Mouse (Mus musculus) lung, postnatal 0 days (tissue): ENCODE results near the gene St6galnac1. TPM values are rescaled to one million over a fixed set of nuclear protein-coding genes. Genes with fewer than 3 reads are reported as not detected.

ENCODE experiments used
- ATAC-seq: fragments of 200-750 bp; cut with Nextera tagmentation; 2 replicates; pipeline ENCODE4 v1.8.0; 2017; ENCODE audit warnings: moderate library complexity
- DNase-seq: peaks from one replicate; pipeline ENCODE4 v3.0.0-alpha.2; 2016; ENCODE audit warnings: low spot score
- H3K27ac ChIP-seq: fragments of 300-500 bp; sonication (generic); 2 replicates; pipeline ENCODE4 v1.5.1; 2014; ENCODE audit warnings: antibody characterized with exemption, mild to moderate bottlenecking, low read length, mixed read lengths
- H3K27me3 ChIP-seq: fragments of 300-500 bp; sonication (generic); replicated peaks from 2 replicates; pipeline ENCODE4 v1.6.1; 2014; ENCODE audit warnings: low read length, mixed read lengths; ENCODE audit not compliant: insufficient read depth
- H3K36me3 ChIP-seq: fragments of 300-500 bp; sonication (generic); 2 replicates; pipeline ENCODE4 v1.6.1; 2014; ENCODE audit warnings: low read length, mixed read lengths; ENCODE audit not compliant: insufficient read depth
- H3K4me1 ChIP-seq: fragments of 300-500 bp; sonication (generic); 2 replicates; pipeline ENCODE4 v1.6.1; 2014; ENCODE audit warnings: antibody characterized with exemption, low read depth, low read length, mixed read lengths; ENCODE audit not compliant: insufficient read depth
- H3K4me2 ChIP-seq: fragments of 300-500 bp; sonication (generic); replicated peaks from 2 replicates; pipeline ENCODE4 v1.6.1; 2014; ENCODE audit warnings: low read depth, mild to moderate bottlenecking, low read length, moderate library complexity, mixed read lengths
- H3K4me3 ChIP-seq: fragments of 300-500 bp; sonication (generic); 2 replicates; pipeline ENCODE4 v1.5.1; 2014; ENCODE audit warnings: low read depth, low read length
- H3K9ac ChIP-seq: fragments of 300-500 bp; sonication (generic); replicated peaks from 2 replicates; pipeline ENCODE4 v1.6.1; 2014; ENCODE audit warnings: low read depth, mild to moderate bottlenecking
- H3K9me3 ChIP-seq: fragments of 300-500 bp; sonication (generic); 2 replicates; pipeline ENCODE4 v1.6.1; 2016; ENCODE audit warnings: low read length, mixed read lengths
- CTCF ChIP-seq: IDR thresholded peaks from 2 replicates; pipeline ENCODE4 v1.5.1; 2016; ENCODE audit warnings: antibody characterized with exemption, mild to moderate bottlenecking
- EP300 ChIP-seq: IDR thresholded peaks from 2 replicates; pipeline ENCODE4 v1.6.1; 2016; ENCODE audit warnings: antibody characterized with exemption, mild to moderate bottlenecking, control low read depth
- WGBS: fragments of 180-500 bp; shearing (Covaris S2); extraction: QIAGEN DNeasy Blood & Tissue Kit; methylation state at CpG from one replicate; pipeline ENCODE4 v1.1.7; 2014; 5-methylcytosine and 5-hydroxymethylcytosine counted together
- polyA plus RNA-seq: library from polyadenylated mRNA; unstranded; fragments of >200 nt; fragmentation: Nextera tagmentation; extraction: Ambion mirVana; gene quantifications from 2 replicates; pipeline ENCODE4 v1.2.1, GENCODE M21; 2015

Gene St6galnac1
- polyA plus RNA-seq, 1 experiment from 2014 or later, result not detected

DNA sequence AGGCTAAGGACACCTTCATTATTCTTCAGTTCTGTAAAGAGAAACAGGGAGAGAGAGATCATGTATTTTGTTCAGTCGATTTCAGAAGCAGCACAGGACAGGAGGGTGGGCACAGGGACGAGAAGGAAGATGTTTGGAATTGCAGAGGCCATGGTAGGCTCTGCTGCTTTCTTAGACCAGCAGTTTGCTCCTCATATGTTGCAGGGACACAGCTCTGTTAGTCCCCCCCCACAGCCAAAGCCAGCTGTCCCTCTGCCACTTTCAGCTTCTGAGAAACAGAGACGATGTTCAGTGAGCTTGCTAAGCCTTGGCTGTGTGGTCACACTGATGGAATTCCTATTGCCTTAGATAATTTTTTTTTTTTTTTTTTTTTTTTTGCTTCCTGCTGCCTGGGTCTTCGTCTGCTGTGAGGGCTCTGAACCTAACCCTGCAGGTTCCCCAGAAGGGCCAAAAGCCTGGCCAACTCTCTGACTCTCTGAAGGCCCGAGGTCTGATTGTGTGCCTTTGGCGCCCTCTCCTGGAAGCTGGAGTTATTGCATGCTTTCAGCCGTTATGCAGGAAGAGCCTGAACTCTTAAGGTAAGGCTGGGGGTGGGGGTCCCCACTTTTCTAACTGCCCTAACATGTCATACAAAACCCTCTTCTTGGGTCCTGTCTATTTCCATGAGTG is 32.8 kb upstream of the St6galnac1 start:
- Histone ChIP-seq H3K9ac (no peak overlapping the region), H3K4me3 (no peak overlapping the region), H3K4me1 (peaks cover 12% of the 10 kb centered on the region; the same call in 1 of the 2 replicates), H3K9me3 (no peaks in the 10 kb centered on the region), H3K36me3 (no peaks in the 10 kb centered on the region), H3K27ac (peak overlapping the region; percentile 65), H3K4me2 (no peak overlapping the region), H3K27me3 (no peaks in the 10 kb centered on the region)
- peak; percentile 94 for DNase-seq
- TF ChIP-seq CTCF (peak; percentile 95), EP300 (no peak; the same call in 1 of the 2 replicates)
- ATAC-seq, result peak; percentile 70
- 16% methylated on average over 7 of the region's 7 CpGs for WGBS

DNA sequence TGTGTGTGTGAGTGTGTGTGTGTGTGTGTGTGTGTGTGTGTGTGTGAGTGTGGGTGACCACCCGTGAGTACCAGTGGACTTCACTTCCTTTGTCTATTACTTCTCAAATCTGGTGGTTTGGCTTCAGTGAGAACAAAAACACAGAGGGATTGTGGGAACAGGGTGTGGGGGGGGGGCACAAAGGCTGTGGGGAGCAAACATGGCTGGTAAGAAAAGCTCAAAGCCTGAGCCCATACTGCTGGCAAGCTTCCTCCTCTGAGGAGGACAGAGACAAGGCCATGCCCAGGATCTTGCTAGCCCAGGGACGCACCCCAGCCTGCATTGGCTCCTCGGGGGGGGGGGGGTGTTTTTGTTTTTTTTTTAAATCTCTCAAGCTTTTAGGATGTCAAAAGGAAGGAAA is 32.2 kb upstream of the St6galnac1 start:
- H3K4me3 ChIP-seq, result no peak overlapping the region
- H3K4me1 ChIP-seq, result peaks cover 6% of the 10 kb centered on the region; the same call in 1 of the 2 replicates
- 49% methylated on average over 3 of the region's 3 CpGs for WGBS
- DNase-seq, result no peak
- ATAC-seq, result no peak
- H3K4me2 ChIP-seq, result no peak overlapping the region
- no peaks in the 10 kb centered on the region for H3K27me3 ChIP-seq
- no peaks in the 10 kb centered on the region for H3K9me3 ChIP-seq
- no peaks in the 10 kb centered on the region for H3K36me3 ChIP-seq
- no peak overlapping the region for H3K9ac ChIP-seq
- H3K27ac ChIP-seq, result peak overlapping the region; percentile 65
- TF ChIP-seq CTCF (no peak), EP300 (no peak)

DNA sequence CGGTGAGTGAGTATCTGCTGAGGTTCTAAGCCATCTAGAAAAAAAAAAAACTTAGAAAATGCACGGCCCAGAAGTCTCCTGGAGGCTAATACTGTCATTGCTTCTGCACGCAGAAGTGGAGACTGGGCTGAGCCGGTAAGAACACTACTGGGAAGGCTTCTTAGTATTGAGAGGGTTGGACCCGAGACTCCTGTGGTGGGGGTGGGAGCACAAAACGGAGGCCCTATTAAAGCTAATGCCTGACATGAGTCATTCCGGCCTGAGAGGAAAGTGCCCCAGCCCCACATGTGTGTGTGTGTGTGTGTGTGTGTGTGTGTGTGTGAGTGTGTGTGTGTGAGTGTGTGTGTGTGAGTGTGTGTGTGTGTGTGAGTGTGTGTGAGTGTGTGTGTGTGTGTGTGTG is 31.8 kb upstream of the St6galnac1 start:
- Histone ChIP-seq H3K36me3 (no peaks in the 10 kb centered on the region), H3K4me3 (no peak overlapping the region), H3K9me3 (no peaks in the 10 kb centered on the region), H3K4me2 (no peak overlapping the region), H3K27ac (no peak overlapping the region), H3K4me1 (0 out of 2 replicates have a peak, but pooled peaks cover 3% of the 10 kb centered on the region), H3K9ac (no peak overlapping the region), H3K27me3 (no peaks in the 10 kb centered on the region)
- ATAC-seq (peak; percentile 15; the same call in 1 of the 2 replicates), DNase-seq (peak; percentile 48)
- TF ChIP-seq CTCF (no peak), EP300 (no peak)
- 38% methylated on average over 7 of the region's 7 CpGs for WGBS

DNA sequence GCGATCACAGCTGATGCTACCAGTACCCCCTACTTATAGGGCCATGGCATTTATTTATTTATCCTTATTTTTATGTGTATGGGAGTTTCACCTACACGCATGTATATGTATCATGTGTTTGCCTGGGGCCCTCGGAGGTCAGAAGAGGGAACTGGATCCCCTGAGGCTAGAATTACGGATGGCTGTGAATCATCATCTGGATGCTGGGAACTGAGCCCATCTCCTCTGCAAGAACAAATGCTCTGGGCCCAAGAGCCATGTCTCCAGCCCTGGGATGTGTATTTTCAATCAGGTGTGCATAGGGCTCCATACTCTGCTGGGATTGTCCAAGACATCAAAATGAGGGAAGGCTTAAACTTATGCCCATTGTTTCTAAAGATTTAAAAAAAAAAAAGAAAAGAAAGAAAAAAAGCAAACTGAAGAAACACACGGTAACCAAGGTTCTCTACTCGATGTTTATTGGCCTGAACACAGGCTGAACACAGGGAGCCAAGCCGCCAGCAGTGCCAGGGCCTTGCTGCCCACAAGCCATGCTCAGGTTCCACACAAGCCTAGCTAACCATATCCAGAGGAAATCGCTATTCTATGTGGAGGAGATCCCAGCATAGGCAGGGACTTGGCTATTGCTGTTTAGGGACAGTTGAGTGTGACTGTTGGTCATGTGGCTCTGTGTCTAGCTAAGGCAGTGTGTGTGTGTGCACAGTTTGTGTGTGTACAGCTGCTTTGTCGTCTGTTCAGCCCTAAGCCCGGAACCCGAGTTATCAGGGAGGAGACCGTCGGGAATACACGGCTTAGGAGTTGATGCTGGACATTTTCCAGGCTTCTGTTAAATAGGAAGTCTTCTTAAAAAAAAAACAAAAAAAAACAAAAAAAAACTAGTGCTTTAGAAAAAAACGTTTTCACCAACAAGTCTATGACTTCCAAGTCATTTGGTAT is 31.1 kb upstream of the St6galnac1 start:
- no peak for DNase-seq
- H3K27ac ChIP-seq, result no peak overlapping the region
- WGBS, result 66% methylated on average over 15 of the region's 15 CpGs

DNA sequence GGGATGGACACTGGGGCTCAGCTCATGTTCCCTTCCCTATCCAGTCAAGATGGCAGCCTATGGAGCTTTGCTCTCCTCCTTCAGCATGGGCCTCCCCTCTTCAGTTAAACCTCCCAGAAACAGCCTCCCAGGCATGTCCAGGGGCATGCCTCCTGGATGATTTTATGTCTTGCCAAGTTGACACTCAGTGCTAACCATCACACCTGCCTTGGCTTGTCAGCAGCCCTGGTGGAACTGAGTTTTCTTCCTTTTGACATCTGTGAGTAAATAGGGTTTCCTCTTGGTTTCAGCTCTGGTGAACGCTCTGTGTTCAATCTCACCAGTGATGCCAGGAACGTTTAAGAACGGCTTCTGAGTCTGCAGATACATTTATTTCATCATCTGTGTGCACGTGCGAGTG is 27.4 kb upstream of the St6galnac1 start:
- DNase-seq, result no peak
- H3K4me3 ChIP-seq, result no peak overlapping the region
- 73% methylated on average over 5 of the region's 5 CpGs for WGBS
- no peak overlapping the region for H3K4me2 ChIP-seq
- no peaks in the 10 kb centered on the region for H3K27me3 ChIP-seq
- H3K9me3 ChIP-seq, result no peaks in the 10 kb centered on the region
- TF ChIP-seq EP300 (no peak), CTCF (no peak)
- no peak overlapping the region for H3K27ac ChIP-seq
- H3K9ac ChIP-seq, result no peak overlapping the region
- no peaks in the 10 kb centered on the region for H3K36me3 ChIP-seq
- H3K4me1 ChIP-seq, result no peaks in the 10 kb centered on the region
- ATAC-seq, result no peak

More for the DNA sequence above, 31.1 kb upstream of the St6galnac1 start:
- no peaks in the 10 kb centered on the region for H3K36me3 ChIP-seq
- TF ChIP-seq CTCF (no peak), EP300 (no peak)
- 0 out of 2 replicates have a peak, but pooled peaks cover 3% of the 10 kb centered on the region for H3K4me1 ChIP-seq
- no peaks in the 10 kb centered on the region for H3K27me3 ChIP-seq
- ATAC-seq, result no peak
- H3K4me2 ChIP-seq, result no peak overlapping the region
- H3K4me3 ChIP-seq, result no peak overlapping the region
- no peak overlapping the region for H3K9ac ChIP-seq
- no peaks in the 10 kb centered on the region for H3K9me3 ChIP-seq

DNA sequence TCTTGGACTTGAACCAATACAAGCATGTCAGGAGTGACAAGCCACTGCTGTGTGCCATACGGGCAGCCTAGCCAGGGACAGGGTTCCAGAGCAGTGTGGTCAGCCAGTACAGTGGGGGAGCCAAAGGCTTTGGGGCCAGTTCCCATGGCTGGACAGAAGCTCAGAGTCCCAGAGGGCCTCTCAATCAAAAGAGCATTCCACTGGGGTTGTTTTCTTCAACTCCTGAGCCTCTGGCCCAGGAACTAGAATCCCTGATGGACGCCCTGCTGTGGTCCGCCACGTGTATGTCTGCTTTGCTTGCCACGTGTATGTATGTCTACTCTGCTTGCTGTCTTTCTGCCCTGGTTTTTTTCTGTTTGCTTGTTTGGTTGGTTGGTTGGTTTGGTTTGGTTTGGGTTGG is 25.8 kb upstream of the St6galnac1 start:
- no peak overlapping the region for H3K4me2 ChIP-seq

More for the DNA sequence above, 25.8 kb upstream of the St6galnac1 start:
- no peak for TF ChIP-seq EP300
- TF ChIP-seq CTCF, result no peak
- no peak for DNase-seq
- Histone ChIP-seq H3K27me3 (no peaks in the 10 kb centered on the region), H3K9me3 (no peaks in the 10 kb centered on the region), H3K4me1 (no peaks in the 10 kb centered on the region), H3K36me3 (no peaks in the 10 kb centered on the region), H3K4me3 (no peak overlapping the region), H3K9ac (no peak overlapping the region), H3K27ac (no peak overlapping the region)
- 64% methylated on average over 5 of the region's 5 CpGs for WGBS
- ATAC-seq, result peak; percentile 46
